Mouse (Mus musculus) midbrain, embryonic 16.5 days (tissue): ENCODE data around the gene Vsir. TPM values are rescaled to one million over a fixed set of nuclear protein-coding genes. Genes with fewer than 3 reads are reported as not detected.

Experiments
- ATAC-seq: fragments of 200-750 bp; cut with Nextera tagmentation; 2 replicates; pipeline ENCODE4 v1.8.0; 2017; ENCODE audit warnings: moderate TSS enrichment
- H3K27ac ChIP-seq: fragments of 300-500 bp; sonication (generic); 2 replicates; pipeline ENCODE4 v1.5.1; 2014; ENCODE audit warnings: mild to moderate bottlenecking, low read length, mixed read lengths
- H3K27me3 ChIP-seq: fragments of 300-500 bp; sonication (generic); 2 replicates; pipeline ENCODE4 v1.6.1; 2014; ENCODE audit warnings: low read depth, low read length, mixed read lengths; ENCODE audit not compliant: control insufficient read depth, insufficient read depth
- H3K36me3 ChIP-seq: fragments of 300-500 bp; sonication (generic); 2 replicates; pipeline ENCODE4 v1.6.1; 2014; ENCODE audit warnings: mild to moderate bottlenecking, low read length, moderate library complexity, mixed read lengths; ENCODE audit not compliant: control insufficient read depth, insufficient read depth
- H3K4me1 ChIP-seq: fragments of 300-500 bp; sonication (generic); 2 replicates; pipeline ENCODE4 v1.6.1; 2014; ENCODE audit warnings: mild to moderate bottlenecking, low read length, mixed read lengths; ENCODE audit not compliant: control insufficient read depth, insufficient read depth
- H3K4me2 ChIP-seq: fragments of 300-500 bp; sonication (generic); 2 replicates; pipeline ENCODE4 v1.6.1; 2014; ENCODE audit warnings: mild to moderate bottlenecking, low read length, mixed read lengths
- H3K4me3 ChIP-seq: fragments of 300-500 bp; sonication (generic); 2 replicates; pipeline ENCODE4 v1.5.1; 2014; ENCODE audit warnings: low read depth, mild to moderate bottlenecking, low read length, moderate library complexity, mixed read lengths
- H3K9ac ChIP-seq: fragments of 300-500 bp; sonication (generic); 2 replicates; pipeline ENCODE4 v1.6.1; 2014; ENCODE audit warnings: low read depth, low read length, mixed read lengths
- H3K9me3 ChIP-seq: fragments of 300-500 bp; sonication (generic); replicated peaks from 2 replicates; pipeline ENCODE4 v1.6.1; 2014; ENCODE audit warnings: mild to moderate bottlenecking, low read length, mixed read lengths; ENCODE audit not compliant: control insufficient read depth, poor library complexity, severe bottlenecking
- WGBS: fragments of 180-500 bp; shearing (Covaris S2); extraction: QIAGEN DNeasy Blood & Tissue Kit; methylation state at CpG from one replicate; pipeline ENCODE4 v1.1.7; 2014; 5-methylcytosine and 5-hydroxymethylcytosine counted together
- polyA plus RNA-seq: library from polyadenylated mRNA; unstranded; fragments of >200 nt; fragmentation: Nextera tagmentation; extraction: Ambion mirVana; gene quantifications from 2 replicates; pipeline ENCODE4 v1.2.1, GENCODE M21; 2015

Gene Vsir
- polyA plus RNA-seq, 1 experiment from 2014 or later: 1.5 TPM

- no peak for ATAC-seq
- no peak overlapping the region for H3K4me3 ChIP-seq
- no peaks in the 10 kb centered on the region for H3K27me3 ChIP-seq
- H3K4me1 ChIP-seq: no peaks in the 10 kb centered on the region
- H3K9me3 ChIP-seq: no peaks in the 10 kb centered on the region
- 83% methylated on average over 7 of the region's 7 CpGs for WGBS
- no peak overlapping the region for H3K9ac ChIP-seq
- no peak overlapping the region for H3K27ac ChIP-seq
- no peaks in the 10 kb centered on the region for H3K36me3 ChIP-seq
- no peak overlapping the region for H3K4me2 ChIP-seq
Measured at GRCm38 (mm10) chr10:60334583-60334982, 12.1 kb upstream of the Vsir start.

- 96% methylated on average over 4 of the region's 4 CpGs for WGBS
- no peaks in the 10 kb centered on the region for H3K9me3 ChIP-seq
- no peak overlapping the region for H3K27ac ChIP-seq
- no peaks in the 10 kb centered on the region for H3K4me1 ChIP-seq
- H3K4me2 ChIP-seq: no peak overlapping the region
- no peak overlapping the region for H3K9ac ChIP-seq
- ATAC-seq: no peak
- no peaks in the 10 kb centered on the region for H3K27me3 ChIP-seq
- no peak overlapping the region for H3K4me3 ChIP-seq
- H3K36me3 ChIP-seq: no peaks in the 10 kb centered on the region
Measured at GRCm38 (mm10) chr10:60335021-60335420, 11.6 kb upstream of the Vsir start.

- ATAC-seq: no peak
- Histone ChIP-seq H3K36me3 (no peaks in the 10 kb centered on the region), H3K4me1 (no peaks in the 10 kb centered on the region; the same call in 1 of the 2 replicates), H3K9me3 (no peaks in the 10 kb centered on the region), H3K27me3 (peaks cover 4% of the 10 kb centered on the region), H3K4me2 (no peak overlapping the region), H3K9ac (no peak overlapping the region), H3K27ac (no peak overlapping the region), H3K4me3 (no peak overlapping the region)
- WGBS: 84% methylated on average over 9 of the region's 9 CpGs
Measured at GRCm38 (mm10) chr10:60341528-60341927, 5.1 kb upstream of the Vsir start.

- no peak for ATAC-seq
- Histone ChIP-seq H3K4me3 (no peak overlapping the region), H3K4me1 (no peaks in the 10 kb centered on the region; the same call in 1 of the 2 replicates), H3K9me3 (no peaks in the 10 kb centered on the region), H3K27me3 (peaks cover 13% of the 10 kb centered on the region), H3K4me2 (no peak overlapping the region), H3K36me3 (no peaks in the 10 kb centered on the region), H3K9ac (no peak overlapping the region), H3K27ac (no peak overlapping the region)
- WGBS: 84% methylated on average over 3 of the region's 3 CpGs
Measured at GRCm38 (mm10) chr10:60344111-60344510, 2.5 kb upstream of the Vsir start.

DNA sequence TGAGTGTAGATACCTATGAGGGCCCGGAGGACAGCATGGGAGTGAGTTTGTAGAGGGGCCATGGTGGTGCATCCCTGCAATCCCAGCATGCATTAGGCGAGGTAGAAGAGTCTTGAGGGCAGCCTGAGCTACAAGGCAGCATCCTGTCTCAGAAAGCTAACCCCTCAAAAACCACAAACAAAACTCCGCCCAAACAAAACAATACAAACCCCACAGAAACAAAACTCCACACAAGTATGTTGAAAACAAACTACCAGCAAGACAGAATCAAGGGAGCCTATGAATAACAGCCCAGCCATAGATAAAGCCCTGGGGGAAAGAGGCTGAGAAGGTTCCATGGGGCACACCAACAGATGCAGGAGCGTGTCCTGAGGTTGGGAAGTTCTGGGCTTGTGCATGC, 595 bp upstream of the Vsir start:
- Histone ChIP-seq H3K27me3 (peaks cover 13% of the 10 kb centered on the region), H3K4me2 (no peak overlapping the region), H3K27ac (no peak overlapping the region), H3K4me1 (peaks cover 4% of the 10 kb centered on the region; the same call in 1 of the 2 replicates), H3K36me3 (no peaks in the 10 kb centered on the region), H3K4me3 (no peak overlapping the region), H3K9ac (no peak overlapping the region), H3K9me3 (no peaks in the 10 kb centered on the region)
- WGBS: 85% methylated on average over 4 of the region's 4 CpGs
- no peak for ATAC-seq

DNA sequence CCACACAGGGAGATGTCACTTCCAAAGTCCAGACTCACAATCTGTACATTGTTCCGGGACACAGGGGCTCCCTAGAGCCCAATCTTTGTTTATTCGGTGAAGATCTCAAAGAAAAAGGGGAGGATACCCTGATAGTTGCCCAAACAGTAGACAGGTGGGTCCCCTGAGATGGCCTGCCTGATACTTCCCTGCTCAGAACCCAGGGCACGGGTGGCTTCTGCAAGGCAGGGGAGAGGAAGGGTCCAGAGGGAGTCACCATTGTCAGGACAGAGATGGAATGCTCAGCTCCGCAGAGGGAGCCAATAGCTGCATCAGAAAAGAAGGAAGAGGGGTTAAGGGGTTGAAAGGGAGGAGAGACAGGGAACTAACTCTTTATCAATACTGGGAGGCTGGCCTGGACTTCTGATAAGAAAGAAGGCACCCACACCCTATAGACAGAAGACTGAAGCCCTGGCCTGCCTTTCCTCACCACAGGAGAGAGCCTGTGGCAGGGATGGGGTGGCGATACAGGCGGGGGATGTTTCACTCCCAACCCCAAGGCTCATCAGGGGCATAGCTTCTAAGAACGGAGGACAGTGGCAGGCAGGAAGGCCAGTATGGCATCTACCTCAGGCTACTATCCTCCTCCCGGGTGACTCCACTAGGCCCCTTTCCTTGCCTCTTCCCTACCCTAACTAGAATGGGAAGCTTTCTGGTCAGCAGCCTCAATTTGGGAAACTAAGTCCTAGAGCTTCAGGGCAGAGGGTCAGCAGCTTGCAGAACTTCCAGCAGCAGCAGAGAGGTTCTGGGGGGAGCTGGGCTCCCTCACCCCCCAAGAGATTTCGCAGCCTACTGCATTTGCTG, 1.3 kb downstream of the Vsir start:
- Histone ChIP-seq H3K36me3 (no peaks in the 10 kb centered on the region), H3K4me3 (no peak overlapping the region), H3K9me3 (no peaks in the 10 kb centered on the region), H3K27ac (no peak overlapping the region), H3K9ac (no peak overlapping the region), H3K4me1 (peaks cover 4% of the 10 kb centered on the region; the same call in 1 of the 2 replicates), H3K4me2 (peak overlapping the region; percentile 8; the same call in 1 of the 2 replicates), H3K27me3 (peaks cover 13% of the 10 kb centered on the region)
- no peak for ATAC-seq
- WGBS: 42% methylated on average over 9 of the region's 9 CpGs

GRCm38 (mm10) chr10:60349056-60349455, 2.4 kb downstream of the Vsir start:
- Histone ChIP-seq H3K4me2 (no peak overlapping the region), H3K36me3 (no peaks in the 10 kb centered on the region), H3K27ac (no peak overlapping the region), H3K4me1 (peaks cover 4% of the 10 kb centered on the region; the same call in 1 of the 2 replicates), H3K9me3 (no peaks in the 10 kb centered on the region), H3K9ac (no peak overlapping the region), H3K4me3 (no peak overlapping the region), H3K27me3 (peaks cover 13% of the 10 kb centered on the region)
- 41% methylated on average over 6 of the region's 6 CpGs for WGBS
- no peak for ATAC-seq

GRCm38 (mm10) chr10:60349644-60350043, 3.0 kb downstream of the Vsir start:
- Histone ChIP-seq H3K36me3 (no peaks in the 10 kb centered on the region), H3K4me1 (peaks cover 4% of the 10 kb centered on the region; the same call in 1 of the 2 replicates), H3K4me2 (no peak overlapping the region), H3K9me3 (no peaks in the 10 kb centered on the region), H3K27me3 (peaks cover 13% of the 10 kb centered on the region), H3K27ac (no peak overlapping the region), H3K9ac (no peak overlapping the region), H3K4me3 (no peak overlapping the region)
- WGBS: 93% methylated on average over 5 of the region's 5 CpGs
- no peak for ATAC-seq

- Histone ChIP-seq H3K9ac (no peak overlapping the region), H3K27ac (no peak overlapping the region), H3K4me2 (no peak overlapping the region), H3K36me3 (no peaks in the 10 kb centered on the region), H3K4me1 (peaks cover 4% of the 10 kb centered on the region; the same call in 1 of the 2 replicates), H3K4me3 (no peak overlapping the region), H3K27me3 (peaks cover 13% of the 10 kb centered on the region), H3K9me3 (no peaks in the 10 kb centered on the region)
- WGBS: 40% methylated on average over 5 of the region's 5 CpGs
- no peak for ATAC-seq
Measured at GRCm38 (mm10) chr10:60350077-60350804, 3.6 kb downstream of the Vsir start.
